Mouse (Mus musculus): ENCODE measurements around the gene Cmc2.

The Cmc2 gene

GRCm38 (mm10) chr8:116905836-116906235 is 15.4 kb downstream of the Cmc2 start:
- in situ Hi-C loops (cut with MboI), result no loop called here

GRCm38 (mm10) chr8:116905252-116905651 is 16.0 kb downstream of the Cmc2 start:
- in situ Hi-C loops (cut with MboI), result no loop called here

- in situ Hi-C loops (cut with MboI), result no loop called here
Measured at GRCm38 (mm10) chr8:116904736-116905135, 16.5 kb downstream of the Cmc2 start.

GRCm38 (mm10) chr8:116895521-116895920 is 25.7 kb downstream of the Cmc2 start:
- in situ Hi-C loops (cut with MboI), result no loop called here

- in situ Hi-C loops (cut with MboI), result no loop called here
Measured at GRCm38 (mm10) chr8:116893938-116894337, 27.3 kb downstream of the Cmc2 start.

- in situ Hi-C loops (cut with MboI), result no loop called here
Measured at GRCm38 (mm10) chr8:116892636-116893035, 28.6 kb downstream of the Cmc2 start.

GRCm38 (mm10) chr8:116892130-116892529 is 29.1 kb downstream of the Cmc2 start:
- in situ Hi-C loops (cut with MboI), result no loop called here

- in situ Hi-C loops (cut with MboI), result no loop called here
Measured at GRCm38 (mm10) chr8:116891446-116891845, 29.8 kb downstream of the Cmc2 start.

- in situ Hi-C loops (cut with MboI), result no loop called here
Measured at GRCm38 (mm10) chr8:116887813-116888212, 33.4 kb downstream of the Cmc2 start.

- in situ Hi-C loops (cut with MboI), result no loop called here
Measured at GRCm38 (mm10) chr8:116881396-116881795, 39.9 kb downstream of the Cmc2 start.

GRCm38 (mm10) chr8:116875798-116876450 is 45.3 kb downstream of the Cmc2 start:
- in situ Hi-C loops (cut with MboI), result no loop called here

GRCm38 (mm10) chr8:116873986-116874385 is 47.3 kb downstream of the Cmc2 start:
- in situ Hi-C loops (cut with MboI), result no loop called here

GRCm38 (mm10) chr8:116873586-116873985 is 47.7 kb downstream of the Cmc2 start:
- in situ Hi-C loops (cut with MboI), result no loop called here

- in situ Hi-C loops (cut with MboI), result no loop called here
Measured at GRCm38 (mm10) chr8:116872761-116873342, 48.4 kb downstream of the Cmc2 start.

- in situ Hi-C loops (cut with MboI), result no loop called here
Measured at GRCm38 (mm10) chr8:116868699-116869098, 52.6 kb downstream of the Cmc2 start.

GRCm38 (mm10) chr8:116867321-116867720 is 53.9 kb downstream of the Cmc2 start:
- in situ Hi-C loops (cut with MboI), result no loop called here

- in situ Hi-C loops (cut with MboI), result no loop called here
Measured at GRCm38 (mm10) chr8:116866118-116866903, 54.9 kb downstream of the Cmc2 start.

- in situ Hi-C loops (cut with MboI), result no loop called here
Measured at GRCm38 (mm10) chr8:116864514-116864913, 56.7 kb downstream of the Cmc2 start.

- in situ Hi-C loops (cut with MboI), result no loop called here
Measured at GRCm38 (mm10) chr8:116864022-116864387, 57.2 kb downstream of the Cmc2 start.

- in situ Hi-C loops (cut with MboI), result no loop called here
Measured at GRCm38 (mm10) chr8:116863357-116864021, 57.8 kb downstream of the Cmc2 start.

GRCm38 (mm10) chr8:116862191-116862590 is 59.1 kb downstream of the Cmc2 start:
- in situ Hi-C loops (cut with MboI), result no loop called here

GRCm38 (mm10) chr8:116852042-116852441 is 69.2 kb downstream of the Cmc2 start:
- in situ Hi-C loops (cut with MboI), result no loop called here

- in situ Hi-C loops (cut with MboI), result no loop called here
Measured at GRCm38 (mm10) chr8:116848042-116848441, 73.2 kb downstream of the Cmc2 start.

Measured in mature B cell (primary cell).